Mouse (Mus musculus): ENCODE data around the gene Shoc2.

DNA sequence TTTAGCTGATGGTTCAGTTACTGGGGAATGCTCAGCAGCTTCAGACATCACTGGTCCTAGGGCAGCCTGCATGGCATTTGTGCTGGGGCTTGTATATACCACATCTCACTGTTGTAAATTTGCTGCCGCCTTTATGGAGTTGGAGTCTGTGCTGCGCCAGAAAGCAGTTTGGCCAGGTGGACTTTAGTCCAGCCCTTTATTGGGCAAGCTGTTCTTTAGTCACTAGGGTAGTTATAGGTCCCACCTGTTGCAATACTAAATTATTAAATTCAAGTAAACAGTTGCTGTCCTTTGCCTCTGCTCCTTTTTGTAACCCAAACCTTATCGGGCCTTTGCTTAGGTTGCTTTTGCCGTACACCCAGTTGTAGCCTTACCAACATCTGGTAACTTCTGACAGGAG lies 29.2 kb upstream of the Shoc2 start:
- no peak for TF ChIP-seq CTCF (conservative IDR thresholded peaks at IDR 0.05; ENCODE audit: insufficient read depth, insufficient read length, low read depth, low read length)
- TF ChIP-seq POLR2A (IDR thresholded peaks at IDR 0.05; ENCODE audit: low read depth, low read length): no peak

Data from kidney, adult 2 months (tissue).